Mouse (Mus musculus) embryonic fibroblast, embryonic 13.5 days (primary cell): ENCODE measurements around the gene Alg2. TPM values are rescaled to one million over a fixed set of nuclear protein-coding genes. Genes with fewer than 3 reads are reported as not detected.

ENCODE experiments used
- H3K27ac ChIP-seq: 2 replicates; pipeline ENCODE4 v1.5.1; 2012; ENCODE audit warnings: low read length, control low read depth, inconsistent platforms; ENCODE audit not compliant: insufficient read depth
- H3K4me1 ChIP-seq: 2 replicates; pipeline ENCODE4 v1.6.1; 2011; ENCODE audit warnings: low read length; ENCODE audit not compliant: control insufficient read depth, insufficient read depth
- H3K4me3 ChIP-seq: 2 replicates; pipeline ENCODE4 v1.5.1; 2011; ENCODE audit warnings: mild to moderate bottlenecking, control low read depth, low read length; ENCODE audit not compliant: insufficient read depth
- CTCF ChIP-seq: IDR thresholded peaks from 2 replicates; pipeline ENCODE4 v1.5.1; 2011; ENCODE audit warnings: mild to moderate bottlenecking, control low read depth, low read length, moderate library complexity, borderline replicate concordance; ENCODE audit not compliant: insufficient read depth
- POLR2A ChIP-seq: IDR thresholded peaks from 2 replicates; pipeline ENCODE4 v1.6.1; 2011; ENCODE audit warnings: low read depth, mild to moderate bottlenecking, control low read depth, low read length, moderate library complexity
- polyA plus RNA-seq: library from polyadenylated mRNA; stranded (reverse); fragments of >200 nt; gene quantifications from 2 replicates; pipeline ENCODE4 v1.2.4, GENCODE M21; 2011; ENCODE audit warnings: low read depth; ENCODE audit not compliant: missing spikeins, insufficient read length

Alg2 gene
- polyA plus RNA-seq, 1 experiment: 34.0 TPM

DNA sequence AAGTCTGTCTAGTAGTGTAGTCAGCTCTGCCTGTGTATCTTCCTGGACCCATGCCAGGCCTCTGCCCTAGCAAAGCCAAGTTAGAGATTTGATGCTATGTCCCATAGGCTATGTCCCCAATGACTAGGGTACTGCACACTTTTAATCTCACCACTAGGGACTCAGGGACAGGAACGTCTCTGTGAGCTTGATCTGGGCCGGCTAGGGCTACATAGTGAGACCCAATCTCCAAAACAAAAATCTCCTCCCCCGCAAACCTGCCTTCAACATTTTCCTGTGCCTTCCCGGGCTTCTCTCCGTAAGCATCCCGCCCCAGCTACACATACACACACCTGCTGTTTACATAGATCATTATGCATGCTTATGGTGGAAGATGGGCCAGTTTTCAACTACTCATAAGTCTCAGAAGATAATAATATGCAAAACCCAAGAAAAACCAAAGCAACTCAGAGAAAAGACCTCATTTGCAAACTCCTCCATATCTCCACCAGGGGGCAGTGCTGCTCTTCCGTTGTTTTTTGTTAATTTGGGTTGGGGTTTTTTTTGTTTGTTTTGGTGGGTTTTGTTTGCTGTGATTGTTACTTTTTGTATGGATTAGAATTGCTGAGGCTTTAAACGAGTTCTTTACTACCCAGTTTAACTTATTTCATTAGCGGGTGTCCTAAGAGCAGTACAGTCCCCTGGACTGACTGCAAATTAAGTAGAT is 54.7 kb downstream of the Alg2 start:
- Histone ChIP-seq H3K4me3 (no peak overlapping the region), H3K27ac (no peak overlapping the region), H3K4me1 (no peaks in the 10 kb centered on the region)
- TF ChIP-seq POLR2A (no peak), CTCF (no peak)

DNA sequence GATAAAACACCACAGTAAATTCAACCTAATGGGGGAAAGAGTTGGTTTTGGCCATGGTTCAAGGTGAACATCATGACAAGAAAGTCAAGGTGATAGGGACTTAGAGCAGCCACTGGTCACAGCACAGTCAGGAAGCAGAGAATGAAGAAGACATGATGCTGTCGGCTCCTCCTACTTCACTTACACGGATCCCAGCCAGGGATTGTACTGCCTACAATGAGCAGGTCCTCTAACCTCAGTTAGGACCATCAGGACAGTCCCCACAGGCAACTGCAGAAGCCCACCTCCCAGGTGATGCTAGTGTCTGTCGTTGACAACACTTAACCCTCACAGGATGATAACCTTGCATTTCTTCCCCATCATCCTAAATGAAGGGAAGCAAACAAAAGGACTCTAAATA is 56.3 kb downstream of the Alg2 start:
- Histone ChIP-seq H3K4me3 (no peak overlapping the region), H3K27ac (no peak overlapping the region), H3K4me1 (no peaks in the 10 kb centered on the region)
- no peak for TF ChIP-seq CTCF
- no peak for TF ChIP-seq POLR2A

Other genes with a start within 250 kb of the Alg2 start
- 35.6 and 43.8 TPM in 2 replicates for gene Tgfbr1, start 121.1 kb downstream of the Alg2 start, polyA plus RNA-seq
- 297 and 299 TPM in 2 replicates for gene Sec61b, start 325 bp upstream of the Alg2 start, polyA plus RNA-seq